Mouse (Mus musculus): ENCODE measurements around the gene Hras. TPM values are rescaled to one million over a fixed set of nuclear protein-coding genes. Genes with fewer than 3 reads are reported as not detected.

Gene Hras
- total and polyA plus RNA-seq, 2 experiments from 2014 or later: 103 to 198 TPM

DNA sequence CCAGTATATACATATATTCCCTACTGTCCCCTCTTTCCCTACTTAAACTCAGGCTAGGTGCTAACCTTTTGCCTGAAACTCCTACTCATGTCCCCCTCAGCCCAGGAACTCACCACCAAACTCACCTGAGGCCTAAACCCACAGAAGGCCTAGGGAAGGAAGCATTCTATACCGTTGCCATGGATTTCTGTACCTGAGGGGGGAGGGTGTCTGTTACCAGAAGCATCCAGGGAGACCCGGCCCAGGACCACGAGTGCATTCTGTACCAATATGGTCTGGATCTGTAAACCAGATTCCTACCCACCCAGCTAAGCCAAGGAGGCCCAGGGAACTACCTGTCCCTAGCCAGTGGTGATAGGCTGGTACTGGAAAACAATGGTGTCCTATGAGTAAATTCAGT lies 20.5 kb upstream of the Hras start:
- no peak for ATAC-seq

DNA sequence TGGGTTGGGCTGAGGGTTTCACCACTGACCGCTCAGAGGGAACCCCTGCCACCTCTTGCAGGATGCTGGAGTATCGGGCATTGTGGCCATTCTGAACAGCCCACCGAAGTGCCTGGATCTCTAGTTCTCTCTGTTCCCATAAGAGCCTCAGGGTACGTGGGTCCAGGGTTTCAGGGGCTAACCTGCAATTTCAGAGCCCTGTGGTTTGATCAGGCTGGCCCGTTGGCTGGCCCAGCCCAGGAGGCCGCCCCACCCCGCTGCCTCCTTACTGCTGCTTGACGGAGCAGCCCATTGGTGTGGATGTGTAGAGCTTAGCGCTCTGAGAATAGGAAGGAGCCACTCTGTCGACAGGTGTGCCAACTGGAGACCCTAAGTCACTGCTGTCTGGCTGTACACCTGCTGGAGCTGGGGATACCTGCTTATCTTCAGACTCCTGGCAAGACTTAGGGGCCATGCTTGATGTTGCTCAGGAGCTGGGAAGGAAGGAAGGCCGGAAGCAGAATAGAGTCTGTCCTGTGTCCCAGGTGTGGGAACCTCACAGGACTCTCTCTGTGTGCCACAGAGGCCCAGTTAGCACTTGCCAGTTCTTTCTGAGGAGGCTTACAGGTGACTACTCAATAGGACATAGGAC lies 19.9 kb upstream of the Hras start, which contains the start of gene Lmntd2:
Lmntd2 (minus strand) TSS at position 476 of the 631 bp plus-strand sequence.
- Histone ChIP-seq H3K4me1 (ENCODE audit: insufficient read depth) (no peaks in the 10 kb centered on the region), H3K36me3 (ENCODE audit: insufficient read depth) (no peaks in the 10 kb centered on the region), H3K4me3 (ENCODE audit: low read depth, low read length) (no peak within 1 kb of the TSS), H3K9ac (peak within 1 kb of the TSS; percentile 43; the same call in 1 of the 2 replicates), H3K4me2 (ENCODE audit: low read depth) (peak within 1 kb of the TSS; percentile 96), H3K9me3 (ENCODE audit: low read length) (no peaks in the 10 kb centered on the region), H3K27me3 (ENCODE audit: insufficient read depth, low read length) (no peaks in the 10 kb centered on the region), H3K27ac (ENCODE audit: low read depth, low read length) (no peak within 1 kb of the TSS)
- 92% methylated on average over 11 of the region's 11 CpGs for WGBS
- no peak for DNase-seq
- no peak for TF ChIP-seq CTCF (IDR thresholded peaks at IDR 0.05; ENCODE audit: low read depth)
- ATAC-seq: no peak

More for the DNA sequence above, 20.5 kb upstream of the Hras start:
- Histone ChIP-seq H3K36me3 (ENCODE audit: insufficient read depth) (no peaks in the 10 kb centered on the region; the same call in 1 of the 2 replicates), H3K27me3 (ENCODE audit: insufficient read depth, low read length) (no peaks in the 10 kb centered on the region), H3K9ac (no peak overlapping the region), H3K4me3 (ENCODE audit: low read depth, low read length) (no peak overlapping the region), H3K4me1 (ENCODE audit: insufficient read depth) (no peaks in the 10 kb centered on the region), H3K9me3 (ENCODE audit: low read length) (no peaks in the 10 kb centered on the region), H3K27ac (ENCODE audit: low read depth, low read length) (no peak overlapping the region), H3K4me2 (ENCODE audit: low read depth) (no peak overlapping the region)
- no peak for TF ChIP-seq CTCF (IDR thresholded peaks at IDR 0.05; ENCODE audit: low read depth)
- DNase-seq: no peak
- WGBS: 75% methylated on average over 3 of the region's 3 CpGs

DNA sequence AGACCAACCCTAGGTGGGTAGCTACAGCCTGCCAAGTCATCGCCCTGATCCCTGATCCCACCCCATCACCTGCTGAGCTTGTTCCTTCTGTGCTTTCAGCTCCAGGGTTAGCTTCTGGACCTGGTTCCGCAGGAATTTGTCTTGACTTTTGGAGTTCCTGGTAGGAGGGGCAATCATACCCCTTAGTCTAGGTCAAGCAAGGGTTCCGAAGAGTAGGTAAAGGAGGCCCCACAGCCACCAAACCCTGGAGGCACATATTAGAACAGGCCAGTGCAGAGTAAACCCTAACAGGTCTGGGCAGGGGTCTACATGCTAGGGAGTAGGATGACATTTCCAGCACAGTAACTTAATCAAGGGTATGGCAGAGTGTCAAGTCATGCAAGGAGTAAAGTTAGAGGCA lies 19.3 kb upstream of the Hras start:
- Histone ChIP-seq H3K27me3 (ENCODE audit: insufficient read depth, low read length) (no peaks in the 10 kb centered on the region), H3K36me3 (ENCODE audit: insufficient read depth) (no peaks in the 10 kb centered on the region), H3K4me3 (ENCODE audit: low read depth, low read length) (no peak overlapping the region), H3K4me2 (ENCODE audit: low read depth) (no peak overlapping the region), H3K4me1 (ENCODE audit: insufficient read depth) (no peaks in the 10 kb centered on the region), H3K9ac (no peak overlapping the region), H3K27ac (ENCODE audit: low read depth, low read length) (no peak overlapping the region), H3K9me3 (ENCODE audit: low read length) (no peaks in the 10 kb centered on the region)
- DNase-seq: no peak
- TF ChIP-seq CTCF (IDR thresholded peaks at IDR 0.05; ENCODE audit: low read depth): no peak
- ATAC-seq: no peak
- 81% methylated on average over 3 of the region's 3 CpGs for WGBS

DNA sequence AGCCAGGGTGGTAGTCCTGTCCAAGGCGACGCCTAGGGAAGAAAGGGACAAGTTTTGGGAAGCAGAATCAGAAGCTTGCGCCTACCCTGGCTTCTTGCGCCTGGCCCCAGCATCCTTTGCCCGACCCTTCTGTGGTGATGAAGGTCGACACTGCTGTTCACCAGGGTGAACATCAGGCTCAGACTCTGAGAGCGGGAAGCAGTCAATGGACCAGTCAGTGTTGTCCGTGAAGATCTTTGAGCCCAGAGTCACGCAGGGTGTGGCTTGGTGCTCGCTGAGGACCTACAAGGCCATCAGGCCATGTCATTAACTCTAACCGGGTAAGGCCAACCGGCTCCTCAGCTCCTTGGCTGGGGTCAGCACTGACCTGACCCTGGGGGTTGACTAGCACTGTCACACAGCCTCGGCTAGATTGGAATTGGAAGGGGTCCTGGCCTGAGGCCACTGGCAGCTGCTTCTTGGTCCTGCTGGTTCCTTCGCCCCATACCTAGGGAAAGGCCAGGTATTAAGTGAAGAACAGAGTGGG lies 16.9 kb upstream of the Hras start:
- Histone ChIP-seq H3K4me2 (ENCODE audit: low read depth) (no peak overlapping the region), H3K9me3 (ENCODE audit: low read length) (no peaks in the 10 kb centered on the region), H3K27ac (ENCODE audit: low read depth, low read length) (no peak overlapping the region), H3K4me3 (ENCODE audit: low read depth, low read length) (no peak overlapping the region), H3K27me3 (ENCODE audit: insufficient read depth, low read length) (no peaks in the 10 kb centered on the region), H3K9ac (no peak overlapping the region), H3K4me1 (ENCODE audit: insufficient read depth) (no peaks in the 10 kb centered on the region), H3K36me3 (ENCODE audit: insufficient read depth) (no peaks in the 10 kb centered on the region)
- no peak for TF ChIP-seq CTCF (IDR thresholded peaks at IDR 0.05; ENCODE audit: low read depth)
- DNase-seq (no peak), ATAC-seq (no peak)
- 89% methylated on average over 14 of the region's 14 CpGs for WGBS

DNA sequence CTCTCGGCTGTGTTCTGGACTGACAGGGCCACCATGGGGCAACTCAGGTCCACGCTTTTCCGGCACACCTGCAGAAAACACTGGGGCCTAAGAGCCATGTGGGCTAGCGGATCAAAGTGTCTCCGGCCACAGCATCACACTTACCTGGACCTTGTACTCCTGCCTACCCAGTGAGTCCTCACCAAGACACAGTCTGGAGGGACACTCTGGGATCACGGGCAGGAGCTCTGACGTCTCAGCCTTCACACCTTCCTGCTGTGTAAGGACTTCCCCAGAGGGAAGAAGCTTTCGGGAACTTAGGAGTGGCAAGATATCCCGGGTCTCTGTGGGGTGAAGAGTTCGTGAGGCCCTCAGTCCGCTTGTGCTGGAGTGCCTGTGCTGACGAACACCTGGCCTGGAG lies 16.3 kb upstream of the Hras start:
- H3K4me1 ChIP-seq (ENCODE audit: insufficient read depth): no peaks in the 10 kb centered on the region
- 88% methylated on average over 12 of the region's 12 CpGs for WGBS
- TF ChIP-seq CTCF (IDR thresholded peaks at IDR 0.05; ENCODE audit: low read depth): no peak
- no peak overlapping the region for H3K27ac ChIP-seq (ENCODE audit: low read depth, low read length)
- no peaks in the 10 kb centered on the region for H3K9me3 ChIP-seq (ENCODE audit: low read length)
- no peak overlapping the region for H3K4me3 ChIP-seq (ENCODE audit: low read depth, low read length)
- ATAC-seq: no peak
- H3K36me3 ChIP-seq (ENCODE audit: insufficient read depth): no peaks in the 10 kb centered on the region
- no peak for DNase-seq
- H3K9ac ChIP-seq: no peak overlapping the region
- no peak overlapping the region for H3K4me2 ChIP-seq (ENCODE audit: low read depth)
- H3K27me3 ChIP-seq (ENCODE audit: insufficient read depth, low read length): no peaks in the 10 kb centered on the region

DNA sequence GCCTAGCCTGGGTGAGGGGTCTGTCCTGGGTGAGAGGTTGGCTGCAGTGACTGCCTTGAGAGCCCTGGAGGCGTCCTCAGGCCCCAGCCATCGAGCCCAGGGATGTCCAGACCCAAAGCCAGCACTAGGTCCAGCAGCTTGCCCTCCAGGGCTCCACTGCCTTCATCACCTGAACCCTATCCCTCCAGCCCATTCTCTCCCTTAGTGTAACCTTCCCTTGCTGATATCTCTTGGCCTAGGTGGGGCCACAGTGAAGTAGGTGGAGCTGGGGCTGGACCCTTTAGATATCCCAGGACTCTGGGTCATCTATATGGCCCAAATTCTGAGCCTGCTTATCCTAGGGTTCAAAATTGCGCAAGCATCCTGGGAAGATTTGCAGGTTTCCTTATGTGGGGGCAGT lies 15.7 kb upstream of the Hras start:
- 68% methylated on average over 3 of the region's 3 CpGs for WGBS
- DNase-seq: no peak
- Histone ChIP-seq H3K4me3 (ENCODE audit: low read depth, low read length) (no peak overlapping the region), H3K36me3 (ENCODE audit: insufficient read depth) (no peaks in the 10 kb centered on the region), H3K4me2 (ENCODE audit: low read depth) (no peak overlapping the region), H3K9ac (no peak overlapping the region), H3K9me3 (ENCODE audit: low read length) (no peaks in the 10 kb centered on the region), H3K4me1 (ENCODE audit: insufficient read depth) (no peaks in the 10 kb centered on the region), H3K27ac (ENCODE audit: low read depth, low read length) (no peak overlapping the region), H3K27me3 (ENCODE audit: insufficient read depth, low read length) (no peaks in the 10 kb centered on the region)
- ATAC-seq: no peak
- no peak for TF ChIP-seq CTCF (IDR thresholded peaks at IDR 0.05; ENCODE audit: low read depth)

DNA sequence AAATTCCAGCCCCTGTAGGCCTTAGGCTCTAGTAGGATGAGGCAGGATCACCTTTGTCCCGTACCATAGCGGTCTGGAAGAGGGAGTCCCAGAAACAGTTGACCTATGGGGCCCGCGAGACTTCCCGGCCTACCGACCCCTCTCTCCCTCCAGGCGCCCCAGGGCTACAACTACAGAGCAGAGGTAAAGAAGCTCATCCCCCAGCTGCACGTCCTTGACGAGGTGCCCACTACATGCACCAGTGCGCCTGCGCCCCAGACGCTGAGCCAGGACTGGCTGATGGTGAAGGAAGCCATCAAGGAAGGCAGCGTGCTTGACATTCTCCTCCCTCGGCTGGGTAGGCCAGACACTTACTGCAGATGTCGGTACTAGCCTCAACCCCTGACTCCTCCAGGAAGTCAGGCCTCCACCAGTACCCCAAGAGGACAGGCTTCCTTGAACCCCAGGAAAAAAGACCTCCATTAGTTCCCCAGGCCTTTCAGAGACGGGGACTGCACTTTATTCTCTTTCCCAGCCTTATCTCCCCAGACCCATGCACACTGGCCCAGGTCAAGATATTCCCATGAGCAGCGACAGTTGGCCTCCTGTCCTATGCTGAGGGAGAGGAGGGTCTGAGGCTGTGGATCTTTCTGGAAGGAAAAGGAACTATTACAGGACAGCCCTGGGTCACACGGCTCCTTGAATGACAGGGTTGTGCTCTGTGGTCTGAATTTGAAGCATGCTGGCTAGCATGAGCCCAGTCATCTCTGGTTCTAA lies 12.6 kb upstream of the Hras start:
- TF ChIP-seq CTCF (IDR thresholded peaks at IDR 0.05; ENCODE audit: low read depth): no peak
- Histone ChIP-seq H3K4me3 (ENCODE audit: low read depth, low read length) (no peak overlapping the region), H3K4me1 (ENCODE audit: insufficient read depth) (no peaks in the 10 kb centered on the region), H3K36me3 (ENCODE audit: insufficient read depth) (no peaks in the 10 kb centered on the region), H3K4me2 (ENCODE audit: low read depth) (no peak overlapping the region), H3K27ac (ENCODE audit: low read depth, low read length) (no peak overlapping the region), H3K9ac (no peak overlapping the region), H3K27me3 (ENCODE audit: insufficient read depth, low read length) (no peaks in the 10 kb centered on the region), H3K9me3 (ENCODE audit: low read length) (no peaks in the 10 kb centered on the region)
- DNase-seq (no peak), ATAC-seq (no peak)
- WGBS: 94% methylated on average over 18 of the region's 18 CpGs
